Mouse (Mus musculus): ENCODE results near the gene Arl3. TPM values are rescaled to one million over a fixed set of nuclear protein-coding genes. Genes with fewer than 3 reads are reported as not detected.

Gene Arl3
- total RNA-seq, 2 experiments from 2014 or later, result 38.5 to 40.4 TPM

GRCm38 (mm10) chr19:46538213-46538612 lies 34.8 kb downstream of the Arl3 start:
- intact Hi-C loops (cut with DNase I), result no loop called here
- DNase-seq, result no peak

- DNase-seq, result no peak
- intact Hi-C loops (cut with DNase I), result no loop called here
Observed at GRCm38 (mm10) chr19:46537357-46537756, 35.6 kb downstream of the Arl3 start.

GRCm38 (mm10) chr19:46534542-46535098 lies 38.4 kb downstream of the Arl3 start:
- intact Hi-C loops (cut with DNase I), result no loop called here

GRCm38 (mm10) chr19:46533525-46533924 lies 39.5 kb downstream of the Arl3 start:
- no peak for DNase-seq
- intact Hi-C loops (cut with DNase I), result no loop called here

More at GRCm38 (mm10) chr19:46534542-46535098, 38.4 kb downstream of the Arl3 start:
- no peak for DNase-seq

GRCm38 (mm10) chr19:46533066-46533465 lies 39.9 kb downstream of the Arl3 start:
- DNase-seq, result no peak
- intact Hi-C loops (cut with DNase I), result no loop called here

GRCm38 (mm10) chr19:46532031-46532688 lies 40.8 kb downstream of the Arl3 start:
- intact Hi-C loops (cut with DNase I), result no loop called here
- DNase-seq, result no peak

- peak in 1 of 2 experiments; percentile 42 for DNase-seq
- intact Hi-C loops (cut with DNase I), result no loop called here
Observed at GRCm38 (mm10) chr19:46531071-46532030, 41.6 kb downstream of the Arl3 start.

GRCm38 (mm10) chr19:46530449-46530990 lies 42.5 kb downstream of the Arl3 start:
- intact Hi-C loops (cut with DNase I), result no loop called here

GRCm38 (mm10) chr19:46529601-46530448 lies 43.2 kb downstream of the Arl3 start:
- DNase-seq, result peak in 1 of 2 experiments; percentile 14
- intact Hi-C loops (cut with DNase I), result loop anchor here (2.0 kb wide), 1 partner anchor 31 kb away; no protein-coding TSS in a partner anchor

More at GRCm38 (mm10) chr19:46530449-46530990, 42.5 kb downstream of the Arl3 start:
- peak in 1 of 2 experiments; percentile 17 for DNase-seq

GRCm38 (mm10) chr19:46528529-46529213 lies 44.3 kb downstream of the Arl3 start:
- DNase-seq, result peak; percentile 57 to 72
- intact Hi-C loops (cut with DNase I), result loop anchor here (1.0 to 2.0 kb wide), 2 partner anchors 25 to 32 kb away; no protein-coding TSS in a partner anchor

GRCm38 (mm10) chr19:46527632-46528528 lies 45.1 kb downstream of the Arl3 start:
- intact Hi-C loops (cut with DNase I), result loop anchor here (1.0 to 2.0 kb wide), 3 partner anchors 25 to 49 kb away; no protein-coding TSS in a partner anchor

GRCm38 (mm10) chr19:46525691-46526631 lies 47.0 kb downstream of the Arl3 start:
- intact Hi-C loops (cut with DNase I), result loop anchor here (2.0 kb wide), 2 partner anchors 21 to 47 kb away; no protein-coding TSS in a partner anchor
- no peak for DNase-seq

More at GRCm38 (mm10) chr19:46527632-46528528, 45.1 kb downstream of the Arl3 start:
- no peak for DNase-seq

GRCm38 (mm10) chr19:46524601-46525321 lies 48.2 kb downstream of the Arl3 start:
- intact Hi-C loops (cut with DNase I), result loop anchor here (2.0 kb wide), 1 partner anchor 20 kb away; no protein-coding TSS in a partner anchor
- peak; percentile 75 to 82 for DNase-seq

- DNase-seq, result no peak
- intact Hi-C loops (cut with DNase I), result loop anchor here (2.0 kb wide), 1 partner anchor 19 kb away; no protein-coding TSS in a partner anchor
Observed at GRCm38 (mm10) chr19:46524152-46524544, 48.9 kb downstream of the Arl3 start.

- DNase-seq, result peak in 1 of 2 experiments; percentile 52
- intact Hi-C loops (cut with DNase I), result loop anchor here (2.0 kb wide), 1 partner anchor 19 kb away; no protein-coding TSS in a partner anchor
Observed at GRCm38 (mm10) chr19:46523480-46524151, 49.4 kb downstream of the Arl3 start.
